Mouse (Mus musculus): ENCODE measurements at regions not wholly inside any gene's neighbourhood (a gene's known extent, or its start where the extent isn't known, plus 50 kb on each side); places are given as distances from the start of the nearest gene placed in this dataset.

DNA sequence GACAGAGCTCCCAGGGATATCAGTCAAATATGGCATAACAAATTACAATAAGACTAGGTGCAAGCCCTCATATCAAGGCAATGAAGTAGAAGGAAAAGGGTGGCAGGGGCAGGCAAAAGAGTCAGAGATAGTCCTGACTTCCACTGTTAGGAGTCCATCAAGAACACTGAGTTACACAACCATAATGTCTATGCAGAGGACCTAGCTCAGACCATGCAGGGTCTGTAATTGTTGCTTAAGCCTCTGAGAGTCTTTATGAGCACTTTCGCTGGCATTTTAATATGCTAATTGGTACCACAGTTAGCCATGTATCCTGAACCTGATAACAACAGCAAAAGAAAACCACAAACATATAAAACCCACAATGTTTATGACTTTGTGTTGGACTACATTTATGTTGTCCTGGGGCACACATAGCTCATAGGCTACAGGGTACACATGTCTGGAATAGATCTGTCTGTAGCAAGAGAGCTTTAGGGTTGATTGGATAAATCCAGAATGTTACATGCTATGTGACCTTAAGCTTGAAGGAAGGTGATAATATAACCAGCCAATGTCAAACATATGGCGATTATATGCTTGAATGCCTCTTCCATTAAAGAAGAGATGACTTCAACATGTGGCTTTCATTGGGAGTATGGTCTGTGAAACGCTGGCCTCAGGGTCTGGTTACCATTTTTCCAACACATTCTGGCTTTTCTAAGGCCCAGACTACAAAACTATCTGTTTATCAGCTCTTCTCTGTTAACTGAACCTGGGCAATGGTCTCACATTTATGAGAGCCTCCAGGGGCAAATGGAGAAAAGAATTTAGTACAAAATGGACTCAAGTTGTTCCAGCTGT is 836.6 kb downstream of the Gm9195 start:
- TF ChIP-seq CTCF (IDR thresholded peaks at IDR 0.05; ENCODE audit: low read depth, low read length), result no peak
- no peak for TF ChIP-seq POLR2A (IDR thresholded peaks at IDR 0.05; ENCODE audit: extremely low read depth, insufficient read depth, low read length)

Measured in liver, adult 2 months (tissue).